Mouse (Mus musculus): ENCODE measurements around the gene Tmem200a. TPM values are rescaled to one million over a fixed set of nuclear protein-coding genes. Genes with fewer than 3 reads are reported as not detected.

The Tmem200a gene
- polyA plus RNA-seq, 1 experiment = 27.3 TPM

GRCm38 (mm10) chr10:26063071-26063470, 15.8 kb downstream of the Tmem200a start:
- no peak for TF ChIP-seq POLR2A (IDR thresholded peaks at IDR 0.05; ENCODE audit: borderline replicate concordance, extremely low read depth, insufficient read depth, insufficient read length, poor library complexity, severe bottlenecking)
- TF ChIP-seq CTCF (IDR thresholded peaks at IDR 0.05; ENCODE audit: borderline replicate concordance, extremely low read depth, insufficient read depth, insufficient read length) = no peak
- DNase-seq (ENCODE audit: low read depth) = no peak

- DNase-seq (ENCODE audit: low read depth) = peak; percentile 26
- TF ChIP-seq CTCF (IDR thresholded peaks at IDR 0.05; ENCODE audit: borderline replicate concordance, extremely low read depth, insufficient read depth, insufficient read length) (no peak), POLR2A (IDR thresholded peaks at IDR 0.05; ENCODE audit: borderline replicate concordance, extremely low read depth, insufficient read depth, insufficient read length, poor library complexity, severe bottlenecking) (no peak)
Measured at GRCm38 (mm10) chr10:26059662-26060307, 19.1 kb downstream of the Tmem200a start.

GRCm38 (mm10) chr10:26051177-26051576, 27.7 kb downstream of the Tmem200a start:
- TF ChIP-seq POLR2A (IDR thresholded peaks at IDR 0.05; ENCODE audit: borderline replicate concordance, extremely low read depth, insufficient read depth, insufficient read length, poor library complexity, severe bottlenecking) (no peak), CTCF (IDR thresholded peaks at IDR 0.05; ENCODE audit: borderline replicate concordance, extremely low read depth, insufficient read depth, insufficient read length) (no peak)
- DNase-seq (ENCODE audit: low read depth) = no peak

GRCm38 (mm10) chr10:26034931-26035330, 43.9 kb downstream of the Tmem200a start:
- peak; percentile 49 for DNase-seq (ENCODE audit: low read depth)
- TF ChIP-seq POLR2A (IDR thresholded peaks at IDR 0.05; ENCODE audit: borderline replicate concordance, extremely low read depth, insufficient read depth, insufficient read length, poor library complexity, severe bottlenecking) (no peak), CTCF (IDR thresholded peaks at IDR 0.05; ENCODE audit: borderline replicate concordance, extremely low read depth, insufficient read depth, insufficient read length) (no peak)

GRCm38 (mm10) chr10:26018740-26019139, 60.1 kb downstream of the Tmem200a start:
- TF ChIP-seq POLR2A (IDR thresholded peaks at IDR 0.05; ENCODE audit: borderline replicate concordance, extremely low read depth, insufficient read depth, insufficient read length, poor library complexity, severe bottlenecking) (no peak), CTCF (IDR thresholded peaks at IDR 0.05; ENCODE audit: borderline replicate concordance, extremely low read depth, insufficient read depth, insufficient read length) (no peak)
- DNase-seq (ENCODE audit: low read depth) = no peak

GRCm38 (mm10) chr10:26014298-26014697, 64.6 kb downstream of the Tmem200a start:
- no peak for DNase-seq (ENCODE audit: low read depth)

GRCm38 (mm10) chr10:26008948-26009347, 69.9 kb downstream of the Tmem200a start:
- peak; percentile 25 for DNase-seq (ENCODE audit: low read depth)
- TF ChIP-seq POLR2A (IDR thresholded peaks at IDR 0.05; ENCODE audit: borderline replicate concordance, extremely low read depth, insufficient read depth, insufficient read length, poor library complexity, severe bottlenecking) (no peak), CTCF (IDR thresholded peaks at IDR 0.05; ENCODE audit: borderline replicate concordance, extremely low read depth, insufficient read depth, insufficient read length) (no peak)

More at GRCm38 (mm10) chr10:26014298-26014697, 64.6 kb downstream of the Tmem200a start:
- TF ChIP-seq POLR2A (IDR thresholded peaks at IDR 0.05; ENCODE audit: borderline replicate concordance, extremely low read depth, insufficient read depth, insufficient read length, poor library complexity, severe bottlenecking) (no peak), CTCF (IDR thresholded peaks at IDR 0.05; ENCODE audit: borderline replicate concordance, extremely low read depth, insufficient read depth, insufficient read length) (no peak)

GRCm38 (mm10) chr10:26005471-26005870, 73.4 kb downstream of the Tmem200a start:
- DNase-seq (ENCODE audit: low read depth) = no peak
- TF ChIP-seq POLR2A (IDR thresholded peaks at IDR 0.05; ENCODE audit: borderline replicate concordance, extremely low read depth, insufficient read depth, insufficient read length, poor library complexity, severe bottlenecking) (no peak), CTCF (IDR thresholded peaks at IDR 0.05; ENCODE audit: borderline replicate concordance, extremely low read depth, insufficient read depth, insufficient read length) (no peak)

- TF ChIP-seq POLR2A (IDR thresholded peaks at IDR 0.05; ENCODE audit: borderline replicate concordance, extremely low read depth, insufficient read depth, insufficient read length, poor library complexity, severe bottlenecking) (no peak), CTCF (IDR thresholded peaks at IDR 0.05; ENCODE audit: borderline replicate concordance, extremely low read depth, insufficient read depth, insufficient read length) (no peak)
- DNase-seq (ENCODE audit: low read depth) = no peak
Measured at GRCm38 (mm10) chr10:26000893-26001292, 78.0 kb downstream of the Tmem200a start.

GRCm38 (mm10) chr10:25999291-25999930, 79.4 kb downstream of the Tmem200a start:
- peak; percentile 28 for DNase-seq (ENCODE audit: low read depth)
- TF ChIP-seq CTCF (IDR thresholded peaks at IDR 0.05; ENCODE audit: borderline replicate concordance, extremely low read depth, insufficient read depth, insufficient read length) (no peak), POLR2A (IDR thresholded peaks at IDR 0.05; ENCODE audit: borderline replicate concordance, extremely low read depth, insufficient read depth, insufficient read length, poor library complexity, severe bottlenecking) (no peak)

- no peak for DNase-seq (ENCODE audit: low read depth)
- TF ChIP-seq POLR2A (IDR thresholded peaks at IDR 0.05; ENCODE audit: borderline replicate concordance, extremely low read depth, insufficient read depth, insufficient read length, poor library complexity, severe bottlenecking) (no peak), CTCF (IDR thresholded peaks at IDR 0.05; ENCODE audit: borderline replicate concordance, extremely low read depth, insufficient read depth, insufficient read length) (no peak)
Measured at GRCm38 (mm10) chr10:25984056-25984455, 94.8 kb downstream of the Tmem200a start.

- peak; percentile 60 for DNase-seq (ENCODE audit: low read depth)
- TF ChIP-seq CTCF (IDR thresholded peaks at IDR 0.05; ENCODE audit: borderline replicate concordance, extremely low read depth, insufficient read depth, insufficient read length) = no peak
- TF ChIP-seq POLR2A (IDR thresholded peaks at IDR 0.05; ENCODE audit: borderline replicate concordance, extremely low read depth, insufficient read depth, insufficient read length, poor library complexity, severe bottlenecking) = no peak
Measured at GRCm38 (mm10) chr10:25982617-25983016, 96.2 kb downstream of the Tmem200a start.

Measured in brain, embryonic 14.5 days (tissue).